Mouse (Mus musculus) lung, postnatal 0 days (tissue): ENCODE results near the gene Cd59b. TPM values are rescaled to one million over a fixed set of nuclear protein-coding genes. Genes with fewer than 3 reads are reported as not detected.
A peak's percentile ranks its signal among the peaks of the same experiment; 100 is the strongest.

Source experiments
- ATAC-seq: fragments of 200-750 bp; cut with Nextera tagmentation; 2 replicates; pipeline ENCODE4 v1.8.0; 2017; ENCODE audit warnings: moderate library complexity
- DNase-seq: peaks from one replicate; pipeline ENCODE4 v3.0.0-alpha.2; 2016; ENCODE audit warnings: low spot score
- H3K27ac ChIP-seq: fragments of 300-500 bp; sonication (generic); 2 replicates; pipeline ENCODE4 v1.5.1; 2014; ENCODE audit warnings: antibody characterized with exemption, mild to moderate bottlenecking, low read length, mixed read lengths
- H3K27me3 ChIP-seq: fragments of 300-500 bp; sonication (generic); replicated peaks from 2 replicates; pipeline ENCODE4 v1.6.1; 2014; ENCODE audit warnings: low read length, mixed read lengths; ENCODE audit not compliant: insufficient read depth
- H3K36me3 ChIP-seq: fragments of 300-500 bp; sonication (generic); 2 replicates; pipeline ENCODE4 v1.6.1; 2014; ENCODE audit warnings: low read length, mixed read lengths; ENCODE audit not compliant: insufficient read depth
- H3K4me1 ChIP-seq: fragments of 300-500 bp; sonication (generic); 2 replicates; pipeline ENCODE4 v1.6.1; 2014; ENCODE audit warnings: antibody characterized with exemption, low read depth, low read length, mixed read lengths; ENCODE audit not compliant: insufficient read depth
- H3K4me2 ChIP-seq: fragments of 300-500 bp; sonication (generic); replicated peaks from 2 replicates; pipeline ENCODE4 v1.6.1; 2014; ENCODE audit warnings: low read depth, mild to moderate bottlenecking, low read length, moderate library complexity, mixed read lengths
- H3K4me3 ChIP-seq: fragments of 300-500 bp; sonication (generic); 2 replicates; pipeline ENCODE4 v1.5.1; 2014; ENCODE audit warnings: low read depth, low read length
- H3K9ac ChIP-seq: fragments of 300-500 bp; sonication (generic); replicated peaks from 2 replicates; pipeline ENCODE4 v1.6.1; 2014; ENCODE audit warnings: low read depth, mild to moderate bottlenecking
- H3K9me3 ChIP-seq: fragments of 300-500 bp; sonication (generic); 2 replicates; pipeline ENCODE4 v1.6.1; 2016; ENCODE audit warnings: low read length, mixed read lengths
- CTCF ChIP-seq: IDR thresholded peaks from 2 replicates; pipeline ENCODE4 v1.5.1; 2016; ENCODE audit warnings: antibody characterized with exemption, mild to moderate bottlenecking
- EP300 ChIP-seq: IDR thresholded peaks from 2 replicates; pipeline ENCODE4 v1.6.1; 2016; ENCODE audit warnings: antibody characterized with exemption, mild to moderate bottlenecking, control low read depth
- WGBS: fragments of 180-500 bp; shearing (Covaris S2); extraction: QIAGEN DNeasy Blood & Tissue Kit; methylation state at CpG from one replicate; pipeline ENCODE4 v1.1.7; 2014; 5-methylcytosine and 5-hydroxymethylcytosine counted together
- polyA plus RNA-seq: library from polyadenylated mRNA; unstranded; fragments of >200 nt; fragmentation: Nextera tagmentation; extraction: Ambion mirVana; gene quantifications from 2 replicates; pipeline ENCODE4 v1.2.1, GENCODE M21; 2015

Gene Cd59b
- polyA plus RNA-seq, 1 experiment from 2014 or later, result 3.7 TPM

DNA sequence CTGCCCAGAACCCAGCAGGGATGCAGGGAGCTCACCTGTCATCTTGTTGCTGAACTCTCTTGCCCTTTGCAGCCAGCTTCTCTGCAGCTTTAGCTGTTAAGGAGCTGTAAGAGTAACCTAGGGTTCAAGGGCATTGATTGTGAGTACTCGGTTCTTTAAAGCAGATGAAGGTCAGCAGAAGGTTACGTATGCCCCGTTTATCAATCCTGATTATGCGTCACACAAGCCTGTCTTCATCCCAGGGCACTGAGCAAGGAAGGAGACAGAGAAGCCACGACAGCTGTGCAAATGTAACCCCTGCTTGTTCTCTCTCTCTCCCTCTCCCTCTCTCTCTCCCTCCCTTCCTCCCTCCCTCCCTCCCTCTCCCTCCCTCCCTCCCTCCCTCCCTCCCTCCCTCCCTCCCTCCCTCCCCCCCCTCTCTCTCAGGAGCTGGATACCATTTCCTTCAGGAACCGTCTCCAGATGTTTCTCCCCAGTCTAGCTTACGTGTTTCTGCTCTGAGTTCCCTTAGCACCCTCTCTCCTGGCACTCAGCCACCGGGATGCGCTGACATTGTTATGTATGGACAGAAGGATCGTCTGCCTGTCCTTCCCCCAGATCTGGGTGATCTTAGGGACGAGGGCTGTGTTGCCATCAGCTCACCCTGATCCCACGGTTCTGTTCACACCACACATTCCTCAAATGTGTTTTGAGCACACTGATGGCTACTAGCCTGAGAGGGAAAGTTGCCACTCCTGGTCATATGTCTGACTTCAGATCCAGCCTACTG lies 63.6 kb downstream of the Cd59b start:
- H3K4me2 ChIP-seq, result no peak overlapping the region
- ATAC-seq, result no peak
- H3K36me3 ChIP-seq, result no peaks in the 10 kb centered on the region
- H3K9me3 ChIP-seq, result no peaks in the 10 kb centered on the region
- H3K4me1 ChIP-seq, result no peaks in the 10 kb centered on the region
- TF ChIP-seq EP300 (no peak), CTCF (no peak)
- no peak for DNase-seq
- H3K4me3 ChIP-seq, result no peak overlapping the region
- H3K27ac ChIP-seq, result no peak overlapping the region
- H3K27me3 ChIP-seq, result no peaks in the 10 kb centered on the region
- WGBS, result 19% methylated on average over 12 of the region's 12 CpGs
- H3K9ac ChIP-seq, result no peak overlapping the region

DNA sequence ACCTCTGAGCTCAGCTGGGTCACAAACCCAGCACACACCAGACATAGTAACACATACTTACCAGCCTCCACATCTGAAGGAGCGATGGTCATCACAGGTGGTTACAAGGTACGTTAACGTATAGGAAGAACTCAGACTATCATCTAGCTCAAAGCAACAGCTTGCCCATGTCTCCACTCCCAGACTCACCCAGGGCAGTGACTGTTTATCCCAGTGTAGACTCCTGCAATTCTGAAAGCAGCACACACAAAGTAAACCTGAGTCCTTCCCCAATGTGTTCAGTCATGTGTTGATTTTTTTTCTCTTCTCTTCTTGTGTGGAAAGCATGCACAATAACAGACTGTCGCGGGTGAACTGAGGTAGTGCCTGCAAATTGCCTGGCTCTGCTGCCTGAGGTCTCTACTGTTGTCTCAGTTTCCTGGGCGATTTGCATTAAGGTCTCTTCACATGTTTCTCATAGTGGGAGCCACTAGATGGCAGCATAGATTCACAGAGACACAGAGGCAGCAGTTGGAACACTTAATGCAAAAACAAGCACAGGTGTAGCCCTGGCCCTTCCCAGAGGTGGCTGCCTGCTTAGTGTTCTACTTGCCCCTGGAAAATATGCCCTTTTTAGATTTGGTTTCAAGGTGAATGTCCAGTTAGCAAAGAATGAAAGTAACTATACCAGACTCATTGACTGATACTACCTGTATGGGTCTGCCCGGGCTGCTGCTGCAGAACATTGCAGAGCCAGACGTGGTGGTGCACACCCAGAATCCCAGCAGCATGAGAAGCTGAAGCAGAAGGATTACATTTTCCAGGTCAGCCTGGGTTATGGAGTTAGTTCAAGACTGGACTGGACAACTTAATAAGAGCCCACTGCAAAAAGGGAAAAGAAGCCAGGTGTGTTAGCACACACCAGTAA lies 64.8 kb downstream of the Cd59b start:
- Histone ChIP-seq H3K4me1 (no peaks in the 10 kb centered on the region), H3K36me3 (no peaks in the 10 kb centered on the region), H3K4me3 (no peak overlapping the region), H3K4me2 (no peak overlapping the region), H3K27ac (no peak overlapping the region), H3K27me3 (no peaks in the 10 kb centered on the region), H3K9me3 (no peaks in the 10 kb centered on the region), H3K9ac (no peak overlapping the region)
- TF ChIP-seq EP300, result no peak
- peak; percentile 95 for TF ChIP-seq CTCF
- ATAC-seq, result peak; percentile 48
- peak; percentile 84 for DNase-seq
- 43% methylated on average over 8 of the region's 8 CpGs for WGBS

DNA sequence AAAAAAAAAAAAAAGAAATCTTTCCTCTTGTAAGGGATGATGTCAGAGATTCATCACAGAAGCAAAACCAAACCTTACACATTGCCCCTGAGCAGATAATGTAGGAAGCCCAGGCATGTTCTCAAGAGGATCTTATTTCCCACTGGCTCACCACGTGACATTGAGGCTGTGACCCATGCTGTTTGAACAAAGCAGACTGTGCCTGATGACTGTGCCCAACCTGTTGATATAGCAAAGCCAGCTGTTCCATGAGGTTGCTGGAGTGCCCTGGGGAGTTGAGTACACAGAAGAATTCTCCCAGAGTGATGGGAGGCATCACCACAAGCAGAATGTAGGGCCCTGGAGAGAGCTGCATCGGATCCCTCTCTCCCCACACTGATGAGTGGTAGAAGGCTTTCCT lies 66.3 kb downstream of the Cd59b start:
- TF ChIP-seq CTCF, result no peak
- no peak for TF ChIP-seq EP300

More for the DNA sequence above, 66.3 kb downstream of the Cd59b start:
- Histone ChIP-seq H3K4me3 (no peak overlapping the region), H3K4me2 (no peak overlapping the region), H3K36me3 (no peaks in the 10 kb centered on the region), H3K27ac (no peak overlapping the region), H3K27me3 (no peaks in the 10 kb centered on the region), H3K9ac (no peak overlapping the region), H3K4me1 (no peaks in the 10 kb centered on the region), H3K9me3 (no peaks in the 10 kb centered on the region)
- no peak for ATAC-seq
- DNase-seq, result no peak
- 41% methylated on average over 2 of the region's 2 CpGs for WGBS

Other genes starting within 250 kb of the Cd59b start
- 30.6 and 46.5 TPM in 2 replicates for gene Lmo2, start 111.9 kb upstream of the Cd59b start, polyA plus RNA-seq
- 38.3 and 40.9 TPM in 2 replicates for gene Fbxo3, start 42.1 kb upstream of the Cd59b start, polyA plus RNA-seq
- gene 4931422A03Rik, start 41.5 kb upstream of the Cd59b start, polyA plus RNA-seq, result 1.4 and 1.6 TPM in 2 replicates
- not detected in 2 replicates for gene Gm10912, start 4.0 kb upstream of the Cd59b start, polyA plus RNA-seq
- gene Gm10799, start 1.3 kb upstream of the Cd59b start, polyA plus RNA-seq, result not detected in 2 replicates
- gene Cd59a, start 26.0 kb downstream of the Cd59b start, polyA plus RNA-seq, result 32.4 and 33.2 TPM in 2 replicates
- gene A930018P22Rik, start 52.9 kb downstream of the Cd59b start, polyA plus RNA-seq, result 0.14 TPM in 1 of 2 replicates, not detected in the other